Comparison of ENCODE assay signal across 8 mouse cellular contexts in the genomic region with DNA sequence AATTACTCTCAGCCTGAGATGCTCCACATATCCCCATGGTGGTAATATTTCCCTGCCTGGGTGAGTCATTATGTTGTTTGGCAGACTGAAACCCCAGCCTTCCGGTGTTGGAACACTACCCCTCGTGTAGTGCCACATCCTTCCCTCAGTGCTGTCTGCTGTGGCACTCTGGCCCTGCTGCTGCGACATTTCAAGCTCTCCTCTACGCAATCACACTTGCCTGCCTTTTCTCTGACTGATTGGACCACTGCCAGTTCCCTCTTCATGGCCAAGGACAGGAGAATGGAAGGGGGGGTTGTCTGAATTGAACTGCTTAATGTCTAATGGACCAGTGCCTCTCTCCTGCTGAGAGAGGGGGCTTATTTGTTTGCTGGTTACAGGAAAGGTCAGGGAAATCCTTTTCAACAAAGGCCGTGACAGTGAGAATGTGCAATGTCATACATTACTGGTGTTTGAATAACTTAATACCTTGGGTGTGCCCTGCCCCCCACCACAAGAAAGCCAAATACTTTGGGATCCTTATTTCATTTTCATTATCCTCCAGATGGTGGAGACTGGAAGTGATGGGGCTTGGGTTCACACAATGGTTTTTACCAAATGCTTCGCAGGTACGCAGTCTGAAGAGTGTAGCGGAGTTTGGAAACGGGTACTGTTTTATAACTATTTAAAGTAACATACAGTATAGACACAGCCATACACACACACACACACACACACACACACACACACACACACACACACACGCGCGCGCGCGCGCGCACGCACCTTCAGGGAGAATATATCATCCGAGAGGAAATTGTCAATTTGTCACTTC.
DNase-seq lines count a peak whose midpoint lies in the region; ATAC-seq and TF ChIP-seq lines count a peak whose summit lies in the region.

No protein-coding gene starts in this region.

- H3K4me1 ChIP-seq in midbrain, postnatal 0 days (ENCODE audit: insufficient read depth, low read length), result peaks cover 2% of the 10 kb centered on the region; the same call in 1 of the 2 replicates
- no peaks in the 10 kb centered on the region for H3K4me1 ChIP-seq in liver, postnatal 0 days (ENCODE audit: insufficient read depth)

- no peak for TF ChIP-seq CTCF in midbrain, postnatal 0 days (IDR thresholded peaks at IDR 0.05)
- TF ChIP-seq CTCF in liver, postnatal 0 days (IDR thresholded peaks at IDR 0.05; ENCODE audit: low read depth), result no peak

- no peaks in the 10 kb centered on the region for H3K27me3 ChIP-seq in midbrain, postnatal 0 days (ENCODE audit: insufficient read depth, low read length)
- no peaks in the 10 kb centered on the region for H3K27me3 ChIP-seq in liver, postnatal 0 days (ENCODE audit: insufficient read depth, low read length)

- ATAC-seq in midbrain, postnatal 0 days (ENCODE audit: low FRiP score), result peak; percentile 56
- no peak for ATAC-seq in liver, postnatal 0 days

- H3K9ac ChIP-seq in midbrain, postnatal 0 days (replicated peaks; ENCODE audit: low read length, poor library complexity, severe bottlenecking), result no peak overlapping the region
- H3K9ac ChIP-seq in liver, postnatal 0 days (replicated peaks), result no peak overlapping the region

- DNase-seq in ovary, adult 18-20 months (ENCODE audit: low spot score), result peak; percentile 6
- no peak for DNase-seq in ovary, postnatal 14 days (ENCODE audit: low spot score)
- DNase-seq in cerebellum, postnatal 14 days, result peak; percentile 79 to 83
- DNase-seq in gastrocnemius, postnatal 14 days, result peak; percentile 40
- peak; percentile 29 to 58 for DNase-seq in layer of hippocampus, adult 18-20 months (ENCODE audit: low spot score in 2 of 2)
- DNase-seq in midbrain, postnatal 0 days (ENCODE audit: low spot score), result peak; percentile 91
- no peak for DNase-seq in liver, postnatal 0 days
- DNase-seq in yolk sac, embryonic 10.5 days (ENCODE audit: low spot score), result no peak

- WGBS in midbrain, postnatal 0 days, result 54% methylated on average over 19 of the region's 19 CpGs
- 80% methylated on average over 19 of the region's 19 CpGs for WGBS in liver, postnatal 0 days (ENCODE audit: insufficient replicate concordance)

- intact Hi-C loops in gastrocnemius, postnatal 14 days (cut with DNase I; ENCODE audit: low total_unique reads), result no loop called here

- TF ChIP-seq EP300 in liver, postnatal 0 days (IDR thresholded peaks at IDR 0.05; ENCODE audit: low read depth), result no peak

- no peak overlapping the region for H3K4me3 ChIP-seq in midbrain, postnatal 0 days (ENCODE audit: low read depth, low read length)
- no peak overlapping the region for H3K4me3 ChIP-seq in liver, postnatal 0 days (ENCODE audit: low read depth, low read length)

- no peaks in the 10 kb centered on the region for H3K9me3 ChIP-seq in midbrain, postnatal 0 days (ENCODE audit: low read length)
- no peaks in the 10 kb centered on the region for H3K9me3 ChIP-seq in liver, postnatal 0 days (ENCODE audit: low read length)

- no peaks in the 10 kb centered on the region for H3K36me3 ChIP-seq in midbrain, postnatal 0 days (ENCODE audit: insufficient read depth, low read length)
- H3K36me3 ChIP-seq in liver, postnatal 0 days (replicated peaks; ENCODE audit: insufficient read depth, low read length), result no peaks in the 10 kb centered on the region

- H3K27ac ChIP-seq in midbrain, postnatal 0 days (ENCODE audit: low read depth, low read length), result no peak overlapping the region
- no peak overlapping the region for H3K27ac ChIP-seq in liver, postnatal 0 days (ENCODE audit: low read depth)

- H3K4me2 ChIP-seq in midbrain, postnatal 0 days (ENCODE audit: low read depth, low read length, poor library complexity, severe bottlenecking), result peak overlapping the region; percentile 3; the same call in 1 of the 2 replicates
- no peak overlapping the region for H3K4me2 ChIP-seq in liver, postnatal 0 days (ENCODE audit: low read depth, low read length)

Comparison
In these comparisons a context has a peak if more than half of its experiments do, and no peak if none do; other contexts are left out.
1. DNase-seq: peak in ovary, adult 18-20 months (single experiment), cerebellum, postnatal 14 days (2 of 2), gastrocnemius, postnatal 14 days (single experiment), layer of hippocampus, adult 18-20 months (2 of 2) and midbrain, postnatal 0 days (single experiment); none in ovary, postnatal 14 days (single experiment), liver, postnatal 0 days (single experiment) and yolk sac, embryonic 10.5 days (single experiment).